Mouse (Mus musculus) heart, adult 11 months (tissue): Measurements from ENCODE around the gene Phc2.
A peak's percentile ranks its signal among the peaks of the same experiment; 100 is the strongest.

Source experiments
- DNase-seq: peaks from one replicate; pipeline ENCODE4 v3.0.0; 2022

Gene Phc2

GRCm38 (mm10) chr4:128693207-128693606 is 38.7 kb downstream of the Phc2 start:
- DNase-seq, result no peak

- no peak for DNase-seq
Observed at GRCm38 (mm10) chr4:128694315-128694714, 39.8 kb downstream of the Phc2 start.

- DNase-seq, result peak; percentile 78
Observed at GRCm38 (mm10) chr4:128695149-128695548, 40.6 kb downstream of the Phc2 start.

- DNase-seq, result peak; percentile 99
Observed at GRCm38 (mm10) chr4:128698011-128698861, 43.7 kb downstream of the Phc2 start.

DNA sequence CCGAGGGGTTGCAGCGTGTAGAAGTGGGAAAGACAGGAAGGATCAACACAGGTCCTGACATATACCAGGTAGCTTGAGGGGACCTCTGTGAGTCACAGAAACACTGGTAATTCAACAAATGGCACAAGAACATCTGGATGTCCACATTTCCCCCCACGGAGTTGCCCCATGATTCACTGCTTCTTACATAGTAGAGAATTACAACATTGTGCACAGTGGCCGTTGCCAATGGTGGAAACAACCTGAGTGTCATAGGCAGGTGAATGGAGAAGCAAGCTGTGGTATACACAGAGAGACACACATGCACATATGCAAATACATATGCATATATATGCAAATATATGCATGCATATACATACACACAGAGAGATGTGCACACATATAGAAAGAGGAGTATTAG is 45.4 kb downstream of the Phc2 start:
- no peak for DNase-seq

GRCm38 (mm10) chr4:128700543-128700942 is 46.0 kb downstream of the Phc2 start:
- no peak for DNase-seq

DNA sequence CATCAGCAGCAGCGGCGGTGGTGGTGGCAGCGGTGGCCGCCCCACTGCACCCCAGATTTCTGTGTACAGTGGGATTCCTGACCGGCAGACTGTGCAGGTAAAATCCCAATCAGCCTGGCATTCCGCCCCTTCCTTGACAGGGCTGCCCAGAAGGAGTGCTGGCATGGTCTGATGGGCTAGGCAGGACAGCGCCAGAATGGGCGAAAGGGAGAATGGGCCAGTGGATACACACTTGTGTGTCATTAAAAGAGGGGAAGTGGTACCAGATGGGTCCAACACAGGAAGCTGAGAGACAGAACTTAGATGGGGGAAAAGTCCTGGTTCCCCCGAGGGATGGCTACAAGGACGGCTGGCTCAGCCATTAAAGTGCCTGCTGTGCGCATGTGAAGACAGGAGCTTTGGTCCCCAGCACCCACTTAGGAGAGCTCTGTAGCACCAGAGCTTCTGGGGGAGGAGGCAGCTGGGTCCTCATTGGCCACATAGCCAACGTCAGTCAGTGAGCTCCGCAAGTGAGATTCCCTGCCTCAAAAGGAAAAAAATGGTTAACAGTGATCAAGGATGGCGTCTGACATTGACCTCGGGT is 50.7 kb downstream of the Phc2 start:
- DNase-seq, result no peak

GRCm38 (mm10) chr4:128706626-128707025 is 52.1 kb downstream of the Phc2 start:
- peak; percentile 97 for DNase-seq

GRCm38 (mm10) chr4:128707384-128707783 is 52.9 kb downstream of the Phc2 start:
- DNase-seq, result no peak

GRCm38 (mm10) chr4:128709061-128709780 is 54.7 kb downstream of the Phc2 start:
- no peak for DNase-seq

GRCm38 (mm10) chr4:128709781-128710166 is 55.3 kb downstream of the Phc2 start:
- no peak for DNase-seq

DNA sequence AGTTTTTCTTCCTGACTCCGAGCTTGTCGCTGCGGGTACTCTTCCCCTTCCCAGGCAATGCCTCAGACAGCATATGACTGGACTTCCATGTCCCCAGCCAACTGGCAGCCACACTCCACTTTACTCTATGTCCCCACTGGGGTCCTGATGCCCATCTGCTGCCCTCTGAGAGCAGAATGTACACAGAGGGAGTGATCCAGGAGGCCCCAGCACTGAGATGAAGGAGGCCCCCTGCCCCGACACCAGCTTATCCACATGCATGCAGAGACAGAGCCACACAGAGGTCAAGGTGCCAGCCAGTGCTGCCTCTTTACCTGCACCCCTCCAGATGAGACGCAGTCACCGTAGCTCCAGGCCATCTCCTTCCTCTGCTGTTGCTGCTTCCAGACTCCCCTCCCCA is 55.8 kb downstream of the Phc2 start:
- DNase-seq, result no peak

DNA sequence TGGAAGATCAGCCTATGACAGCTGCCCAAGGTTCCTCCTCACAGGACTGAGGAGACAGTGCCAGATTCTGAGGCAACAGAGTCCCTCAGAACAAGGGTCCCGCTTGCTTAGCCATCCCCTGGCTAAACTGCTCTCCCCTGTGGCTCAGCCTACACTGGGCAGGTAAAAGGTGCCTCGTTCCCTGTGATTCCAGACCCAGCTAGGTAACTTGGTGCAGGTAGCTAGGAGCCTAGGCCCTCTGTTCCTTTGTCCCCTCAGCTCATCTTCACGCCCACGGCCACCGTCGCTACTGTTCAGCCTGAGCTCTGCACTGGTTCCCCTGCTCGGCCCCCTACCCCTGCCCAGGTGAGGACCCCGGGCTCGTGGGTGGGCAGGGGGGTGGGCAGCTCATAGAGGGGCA is 56.3 kb downstream of the Phc2 start:
- DNase-seq, result no peak

GRCm38 (mm10) chr4:128711455-128712135 is 57.1 kb downstream of the Phc2 start:
- peak; percentile 98 for DNase-seq

- no peak for DNase-seq
Observed at GRCm38 (mm10) chr4:128712136-128712655, 57.7 kb downstream of the Phc2 start.

- no peak for DNase-seq
Observed at GRCm38 (mm10) chr4:128712941-128713340, 58.4 kb downstream of the Phc2 start.

- no peak for DNase-seq
Observed at GRCm38 (mm10) chr4:128715241-128716204, 61.0 kb downstream of the Phc2 start.

DNA sequence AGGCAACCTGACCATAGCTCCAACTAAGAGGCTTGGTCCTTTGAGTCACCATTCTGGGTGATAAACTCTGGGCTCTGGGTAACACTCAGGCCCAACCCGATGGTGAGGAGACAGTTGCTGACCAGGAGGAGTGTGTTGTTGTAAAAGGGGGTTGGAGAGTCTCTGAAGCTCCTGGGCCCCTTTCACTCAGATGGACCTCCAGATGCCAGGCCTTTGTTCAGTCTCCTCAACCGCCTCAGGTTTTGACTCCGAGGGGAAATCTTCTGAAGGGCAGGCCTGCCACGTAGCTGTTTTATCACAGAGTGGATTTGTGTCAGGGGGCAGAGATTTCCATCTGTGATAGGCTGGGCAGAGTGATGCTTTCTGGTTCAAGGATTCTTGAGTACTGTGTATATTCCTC is 61.8 kb downstream of the Phc2 start:
- no peak for DNase-seq

- DNase-seq, result no peak
Observed at GRCm38 (mm10) chr4:128716731-128717130, 62.2 kb downstream of the Phc2 start.

DNA sequence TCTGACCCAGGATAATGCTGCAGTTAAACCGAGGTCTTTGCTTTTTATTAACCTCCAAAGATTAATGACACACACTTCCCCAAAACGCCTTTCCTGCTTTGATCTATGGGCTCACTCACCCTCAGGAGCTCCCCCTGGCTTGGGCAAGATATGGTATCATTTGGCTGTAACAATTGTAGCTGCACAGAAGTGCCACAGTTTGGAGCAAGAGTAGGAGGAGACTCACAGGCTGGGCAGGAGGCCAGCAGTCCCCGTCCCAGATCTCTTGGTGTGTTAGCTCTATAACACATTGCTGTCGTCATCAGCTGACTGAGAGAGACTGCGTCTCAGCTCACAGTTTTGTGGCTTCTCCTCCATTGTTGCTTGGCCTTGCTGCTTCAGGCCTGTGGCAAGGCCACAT is 65.6 kb downstream of the Phc2 start:
- DNase-seq, result no peak

DNA sequence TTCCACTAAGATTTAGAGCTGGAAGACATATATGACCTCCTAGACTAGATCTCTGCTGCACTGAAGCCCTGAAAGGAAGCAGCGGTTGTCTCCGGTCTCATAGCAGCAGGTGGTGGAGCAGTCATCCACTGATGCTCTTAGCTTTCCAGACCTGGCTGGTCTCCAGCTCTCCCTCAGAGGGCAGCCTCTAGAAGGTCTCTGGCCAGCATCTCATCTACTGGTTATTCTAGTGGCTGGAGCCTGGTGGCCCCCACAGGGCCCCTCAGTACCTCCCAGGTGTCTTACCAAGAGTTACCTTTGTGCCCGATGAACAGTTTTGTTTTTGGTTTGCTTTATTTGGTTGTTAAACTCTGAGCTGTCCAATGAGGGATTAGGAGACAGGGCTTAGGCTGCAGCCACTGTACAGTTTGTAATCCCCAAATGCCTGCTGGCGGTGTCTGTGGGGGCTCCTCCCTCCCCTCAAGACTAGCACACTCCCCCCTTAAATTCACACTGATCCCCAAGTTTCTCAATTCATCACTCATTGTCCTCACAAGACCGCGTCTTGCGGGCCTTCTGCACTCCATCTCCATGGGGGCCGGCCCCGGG is 66.7 kb downstream of the Phc2 start:
- no peak for DNase-seq
